Mouse (Mus musculus): ENCODE measurements around the gene Dock9.

GRCm38 (mm10) chr14:121795536-121795935 lies 2.1 kb downstream of the Dock9 start:
- no peak for TF ChIP-seq POLR2AphosphoS2 (IDR thresholded peaks at IDR 0.05; ENCODE audit: low read depth, low read length)
- no peak for TF ChIP-seq POLR2A (IDR thresholded peaks at IDR 0.05; ENCODE audit: low read depth, low read length)
- no peak for TF ChIP-seq ZC3H11A (IDR thresholded peaks at IDR 0.05; ENCODE audit: low read depth, low read length)
- TF ChIP-seq HCFC1 (IDR thresholded peaks at IDR 0.05; ENCODE audit: low read depth, low read length) = no peak

Measured in CH12.LX (cell line).